Mouse (Mus musculus): ENCODE data around the gene Gm45623. TPM values are rescaled to one million over a fixed set of nuclear protein-coding genes. Genes with fewer than 3 reads are reported as not detected.
A peak's percentile ranks its signal among the peaks of the same experiment; 100 is the strongest.

The Gm45623 gene
- polyA plus RNA-seq (2016; fragmentation: Nextera tagmentation; extraction: Ambion mirVana) = not detected in 2 replicates

DNA sequence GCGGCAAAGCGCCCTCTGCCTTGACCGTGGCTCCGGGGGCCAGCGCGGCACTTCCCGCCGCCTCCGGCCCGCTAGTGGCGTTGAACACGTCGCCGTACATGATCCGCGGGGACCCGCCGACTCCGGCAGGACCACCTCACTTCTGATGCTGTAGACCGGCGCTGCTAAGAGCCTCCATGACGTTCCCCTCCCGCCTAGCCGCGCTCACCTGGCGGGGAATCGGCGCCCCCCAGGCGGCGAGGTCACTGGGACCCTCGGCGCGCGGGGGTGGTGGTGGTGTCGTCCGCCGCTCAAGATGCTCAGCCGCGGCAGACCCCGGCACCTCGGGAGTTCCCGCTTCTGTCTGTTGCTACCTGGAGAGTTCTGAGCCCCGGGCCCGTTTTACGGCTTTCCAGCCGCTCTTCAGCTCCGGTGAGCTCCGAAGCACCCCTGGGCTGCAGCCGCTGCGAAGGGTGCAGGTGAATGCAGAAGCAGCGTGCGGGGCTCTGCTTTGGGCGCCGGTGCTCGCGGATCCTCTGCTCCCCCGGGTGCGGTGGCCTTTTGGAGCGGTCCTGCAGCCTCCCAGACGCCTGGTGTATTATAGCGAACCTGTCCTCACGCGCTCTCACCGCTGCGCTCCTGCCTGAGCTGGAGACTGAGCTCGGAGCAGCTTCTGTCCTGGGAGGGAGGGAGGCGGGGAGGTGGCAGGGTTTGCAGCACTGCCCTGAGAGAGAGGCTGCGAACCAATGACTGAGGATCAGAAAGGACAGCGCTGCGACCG, at the start of gene Gm45623:
TSS of gene Gm45623 (minus strand) at position 636 of the 760 bp plus-strand sequence.
- Histone ChIP-seq H3K27ac (no peak within 1 kb of the TSS), H3K4me3 (peak within 1 kb of the TSS; percentile 39)
- WGBS (ENCODE audit: insufficient replicate concordance) = 2% methylated on average over 71 of the region's 71 CpGs

DNA sequence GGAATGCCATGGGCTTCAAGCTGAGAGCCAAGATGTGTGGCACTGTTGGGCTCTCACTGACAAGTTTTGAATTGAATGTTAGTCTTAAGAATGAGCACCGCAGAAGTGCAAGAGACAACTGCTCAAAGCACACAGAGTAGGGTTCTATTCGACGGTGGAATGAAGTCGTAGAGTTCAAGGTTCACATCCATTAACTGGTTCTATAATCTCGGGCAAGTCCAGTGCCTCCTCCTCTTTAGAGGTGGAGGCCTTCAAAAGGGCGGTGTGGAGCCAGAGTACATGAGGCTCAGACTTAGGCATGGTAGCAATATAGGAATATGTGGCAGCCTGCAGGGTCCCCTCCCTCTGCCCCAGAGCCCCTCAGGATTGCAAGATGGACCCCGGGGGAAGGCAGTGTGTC, 43.8 kb upstream of the Gm45623 start:
- Histone ChIP-seq H3K9ac (no peak overlapping the region), H3K4me2 (no peak overlapping the region), H3K4me3 (no peak overlapping the region), H3K27me3 (replicated peaks) (no peaks in the 10 kb centered on the region), H3K9me3 (replicated peaks) (no peaks in the 10 kb centered on the region), H3K4me1 (no peaks in the 10 kb centered on the region), H3K36me3 (no peaks in the 10 kb centered on the region), H3K27ac (no peak overlapping the region)
- WGBS (ENCODE audit: insufficient replicate concordance) = 71% methylated on average over 7 of the region's 7 CpGs
- ATAC-seq = no peak

More for the DNA sequence above, at the start of gene Gm45623:
- Histone ChIP-seq H3K36me3 (no peaks in the 10 kb centered on the region), H3K9ac (no peak within 1 kb of the TSS), H3K4me2 (peak within 1 kb of the TSS; percentile 65), H3K9me3 (replicated peaks) (no peaks in the 10 kb centered on the region), H3K4me1 (peaks cover 7% of the 10 kb centered on the region; the same call in 1 of the 2 replicates), H3K27me3 (replicated peaks) (peaks cover 97% of the 10 kb centered on the region)
- no peak for ATAC-seq

DNA sequence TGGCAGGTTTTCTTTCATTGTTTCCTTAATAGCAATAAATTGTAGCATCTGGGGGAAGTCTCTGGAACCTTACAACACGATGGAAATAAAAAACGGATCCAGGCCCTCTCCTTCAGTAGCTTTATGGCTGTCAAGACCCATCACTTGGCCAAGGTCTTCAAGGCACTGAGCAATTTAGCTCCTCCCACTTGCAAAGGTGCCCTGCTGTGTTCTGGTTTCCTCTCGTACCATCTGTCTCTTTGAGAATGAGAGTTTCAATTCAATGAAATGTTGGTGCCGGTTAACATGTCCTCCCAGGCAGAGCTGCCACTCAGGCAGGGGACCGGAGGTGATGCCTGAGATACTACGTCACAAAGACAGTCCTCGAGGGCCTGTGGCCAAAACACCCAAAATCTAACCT, 41.9 kb upstream of the Gm45623 start:
- 69% methylated on average over 7 of the region's 7 CpGs for WGBS (ENCODE audit: insufficient replicate concordance)
- H3K27me3 ChIP-seq (replicated peaks) = no peaks in the 10 kb centered on the region
- no peaks in the 10 kb centered on the region for H3K4me1 ChIP-seq
- H3K27ac ChIP-seq = no peak overlapping the region
- H3K9me3 ChIP-seq (replicated peaks) = no peaks in the 10 kb centered on the region
- H3K4me2 ChIP-seq = no peak overlapping the region
- H3K9ac ChIP-seq = no peak overlapping the region
- H3K36me3 ChIP-seq = no peaks in the 10 kb centered on the region
- H3K4me3 ChIP-seq = no peak overlapping the region
- no peak for ATAC-seq

GRCm38 (mm10) chr13:56794441-56794840, 40.8 kb upstream of the Gm45623 start:
- no peaks in the 10 kb centered on the region for H3K4me1 ChIP-seq
- ATAC-seq = no peak
- H3K27me3 ChIP-seq (replicated peaks) = no peaks in the 10 kb centered on the region
- H3K9me3 ChIP-seq (replicated peaks) = no peaks in the 10 kb centered on the region
- WGBS (ENCODE audit: insufficient replicate concordance) = 56% methylated on average over 7 of the region's 7 CpGs
- H3K27ac ChIP-seq = no peak overlapping the region
- no peaks in the 10 kb centered on the region for H3K36me3 ChIP-seq
- H3K4me2 ChIP-seq = no peak overlapping the region
- no peak overlapping the region for H3K9ac ChIP-seq
- H3K4me3 ChIP-seq = no peak overlapping the region

- Histone ChIP-seq H3K27ac (no peak overlapping the region), H3K9ac (no peak overlapping the region), H3K4me2 (no peak overlapping the region), H3K4me3 (no peak overlapping the region), H3K36me3 (no peaks in the 10 kb centered on the region), H3K9me3 (replicated peaks) (no peaks in the 10 kb centered on the region), H3K27me3 (replicated peaks) (no peaks in the 10 kb centered on the region), H3K4me1 (no peaks in the 10 kb centered on the region)
- 76% methylated on average over 3 of the region's 3 CpGs for WGBS (ENCODE audit: insufficient replicate concordance)
- no peak for ATAC-seq
Observed at GRCm38 (mm10) chr13:56792844-56793243, 39.2 kb upstream of the Gm45623 start.

- no peak overlapping the region for H3K4me3 ChIP-seq
- H3K4me2 ChIP-seq = no peak overlapping the region
- no peaks in the 10 kb centered on the region for H3K36me3 ChIP-seq
- no peak overlapping the region for H3K27ac ChIP-seq
- H3K9ac ChIP-seq = no peak overlapping the region
- H3K27me3 ChIP-seq (replicated peaks) = no peaks in the 10 kb centered on the region
- no peaks in the 10 kb centered on the region for H3K9me3 ChIP-seq (replicated peaks)
- H3K4me1 ChIP-seq = no peaks in the 10 kb centered on the region
- WGBS (ENCODE audit: insufficient replicate concordance) = 77% methylated on average over 3 of the region's 3 CpGs
- ATAC-seq = no peak
Observed at GRCm38 (mm10) chr13:56790683-56791082, 37.1 kb upstream of the Gm45623 start.

DNA sequence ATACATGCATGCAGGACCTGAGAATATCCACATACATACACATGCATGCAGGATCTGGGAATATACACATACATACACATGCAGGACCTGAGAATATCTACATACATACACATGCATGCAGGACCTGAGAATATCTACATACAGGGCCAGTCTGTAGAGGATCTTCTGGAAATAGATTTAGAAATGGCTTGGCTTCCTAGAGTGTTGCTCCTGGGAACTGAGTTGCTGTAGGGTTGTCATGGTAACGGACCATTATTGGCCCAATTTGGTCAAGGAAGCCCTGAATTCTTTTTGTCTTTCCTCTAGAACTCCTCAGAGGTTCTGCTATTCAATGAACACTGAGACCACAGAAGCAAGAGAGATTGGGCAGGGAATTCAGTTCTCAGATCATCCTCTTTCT, 29.0 kb upstream of the Gm45623 start:
- Histone ChIP-seq H3K27ac (no peak overlapping the region), H3K9ac (no peak overlapping the region), H3K4me2 (no peak overlapping the region), H3K9me3 (replicated peaks) (no peaks in the 10 kb centered on the region), H3K36me3 (no peaks in the 10 kb centered on the region), H3K4me1 (no peaks in the 10 kb centered on the region), H3K27me3 (replicated peaks) (0 out of 2 replicates have a peak, but pooled peaks cover 3% of the 10 kb centered on the region), H3K4me3 (no peak overlapping the region)
- 50% methylated on average over 1 of the region's 1 CpGs for WGBS (ENCODE audit: insufficient replicate concordance)
- no peak for ATAC-seq

GRCm38 (mm10) chr13:56781697-56782096, 28.1 kb upstream of the Gm45623 start:
- ATAC-seq = no peak
- H3K36me3 ChIP-seq = no peaks in the 10 kb centered on the region
- no peaks in the 10 kb centered on the region for H3K4me1 ChIP-seq
- H3K27me3 ChIP-seq (replicated peaks) = 0 out of 2 replicates have a peak, but pooled peaks cover 3% of the 10 kb centered on the region
- H3K9me3 ChIP-seq (replicated peaks) = no peaks in the 10 kb centered on the region
- 76% methylated on average over 3 of the region's 3 CpGs for WGBS (ENCODE audit: insufficient replicate concordance)
- H3K4me3 ChIP-seq = no peak overlapping the region
- no peak overlapping the region for H3K4me2 ChIP-seq
- no peak overlapping the region for H3K9ac ChIP-seq
- H3K27ac ChIP-seq = no peak overlapping the region

DNA sequence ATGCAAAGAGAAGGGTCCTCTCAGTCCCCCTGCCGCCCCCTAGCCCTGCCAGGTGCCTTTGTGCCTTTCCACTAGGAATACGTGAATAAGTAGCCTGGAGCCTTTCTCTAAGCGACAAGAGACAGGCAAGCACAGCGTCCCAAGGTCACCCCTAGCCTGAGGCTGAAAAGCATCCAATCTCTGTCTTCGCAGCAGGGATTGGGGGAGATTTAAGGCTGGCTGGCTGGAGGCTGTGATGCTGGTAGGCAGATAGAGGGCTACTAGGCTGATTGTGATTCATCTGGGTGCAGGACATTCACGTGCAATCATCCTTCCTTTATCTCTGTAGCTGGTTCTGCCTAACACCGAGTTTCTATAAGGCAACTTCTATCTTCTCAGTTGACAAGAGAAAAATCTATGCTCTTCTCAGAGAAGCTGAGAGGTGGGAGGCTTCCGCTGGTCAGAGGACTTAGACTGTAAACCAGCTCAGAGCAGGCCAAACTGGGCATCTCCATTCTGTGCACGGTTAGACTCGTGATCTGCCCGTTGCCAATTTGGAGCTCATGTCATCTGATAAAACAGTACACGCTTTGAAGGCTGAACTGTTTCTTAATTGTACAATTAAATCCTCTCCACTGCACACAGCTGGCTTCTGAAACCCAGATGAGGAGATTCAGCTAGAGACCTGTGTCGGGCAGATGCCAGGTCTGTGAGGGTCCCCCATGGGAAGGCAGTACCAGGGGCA, 27.3 kb upstream of the Gm45623 start:
- 59% methylated on average over 13 of the region's 13 CpGs for WGBS (ENCODE audit: insufficient replicate concordance)
- ATAC-seq = no peak
- Histone ChIP-seq H3K4me3 (no peak overlapping the region), H3K27ac (no peak overlapping the region), H3K4me2 (no peak overlapping the region), H3K4me1 (no peaks in the 10 kb centered on the region), H3K27me3 (replicated peaks) (0 out of 2 replicates have a peak, but pooled peaks cover 3% of the 10 kb centered on the region), H3K9ac (no peak overlapping the region), H3K36me3 (no peaks in the 10 kb centered on the region), H3K9me3 (replicated peaks) (no peaks in the 10 kb centered on the region)

- Histone ChIP-seq H3K9me3 (replicated peaks) (no peaks in the 10 kb centered on the region), H3K27ac (no peak overlapping the region), H3K27me3 (replicated peaks) (no peaks in the 10 kb centered on the region; the same call in 1 of the 2 replicates), H3K4me3 (no peak overlapping the region), H3K4me2 (no peak overlapping the region), H3K4me1 (no peaks in the 10 kb centered on the region), H3K36me3 (no peaks in the 10 kb centered on the region), H3K9ac (no peak overlapping the region)
- WGBS (ENCODE audit: insufficient replicate concordance) = 25% methylated on average over 5 of the region's 5 CpGs
- no peak for ATAC-seq
Observed at GRCm38 (mm10) chr13:56774304-56774703, 20.7 kb upstream of the Gm45623 start.

GRCm38 (mm10) chr13:56773262-56773870, 19.7 kb upstream of the Gm45623 start:
- Histone ChIP-seq H3K27me3 (replicated peaks) (no peaks in the 10 kb centered on the region; the same call in 1 of the 2 replicates), H3K4me2 (no peak overlapping the region), H3K9me3 (replicated peaks) (no peaks in the 10 kb centered on the region), H3K36me3 (no peaks in the 10 kb centered on the region), H3K4me1 (no peaks in the 10 kb centered on the region), H3K4me3 (no peak overlapping the region), H3K27ac (no peak overlapping the region), H3K9ac (no peak overlapping the region)
- no peak for ATAC-seq
- WGBS (ENCODE audit: insufficient replicate concordance) = 43% methylated on average over 14 of the region's 14 CpGs

GRCm38 (mm10) chr13:56772592-56772991, 19.0 kb upstream of the Gm45623 start:
- Histone ChIP-seq H3K4me1 (no peaks in the 10 kb centered on the region), H3K9me3 (replicated peaks) (no peaks in the 10 kb centered on the region), H3K27ac (no peak overlapping the region), H3K36me3 (no peaks in the 10 kb centered on the region), H3K9ac (no peak overlapping the region), H3K4me2 (no peak overlapping the region), H3K4me3 (no peak overlapping the region), H3K27me3 (replicated peaks) (no peaks in the 10 kb centered on the region; the same call in 1 of the 2 replicates)
- 41% methylated on average over 3 of the region's 3 CpGs for WGBS (ENCODE audit: insufficient replicate concordance)
- ATAC-seq = no peak
